Mouse (Mus musculus) left cerebral cortex, adult 18-20 months (tissue): ENCODE results near the gene Zfp385a. TPM values are rescaled to one million over a fixed set of nuclear protein-coding genes. Genes with fewer than 3 reads are reported as not detected.

Experiments used
- DNase-seq, 2 experiments: peaks; one replicate each; pipeline ENCODE4 v3.0.0; 2021 to 2022; ENCODE audit warnings: low spot score in 2 of 2, mixed read lengths in 1 of 2
- total RNA-seq, 2 experiments: library from RNA; stranded (reverse); gene quantifications; 2 replicates each; pipeline ENCODE4 v1.2.3; 2021

Zfp385a gene
- total RNA-seq, 2 experiments from 2014 or later: 72.0 to 79.3 TPM

DNA sequence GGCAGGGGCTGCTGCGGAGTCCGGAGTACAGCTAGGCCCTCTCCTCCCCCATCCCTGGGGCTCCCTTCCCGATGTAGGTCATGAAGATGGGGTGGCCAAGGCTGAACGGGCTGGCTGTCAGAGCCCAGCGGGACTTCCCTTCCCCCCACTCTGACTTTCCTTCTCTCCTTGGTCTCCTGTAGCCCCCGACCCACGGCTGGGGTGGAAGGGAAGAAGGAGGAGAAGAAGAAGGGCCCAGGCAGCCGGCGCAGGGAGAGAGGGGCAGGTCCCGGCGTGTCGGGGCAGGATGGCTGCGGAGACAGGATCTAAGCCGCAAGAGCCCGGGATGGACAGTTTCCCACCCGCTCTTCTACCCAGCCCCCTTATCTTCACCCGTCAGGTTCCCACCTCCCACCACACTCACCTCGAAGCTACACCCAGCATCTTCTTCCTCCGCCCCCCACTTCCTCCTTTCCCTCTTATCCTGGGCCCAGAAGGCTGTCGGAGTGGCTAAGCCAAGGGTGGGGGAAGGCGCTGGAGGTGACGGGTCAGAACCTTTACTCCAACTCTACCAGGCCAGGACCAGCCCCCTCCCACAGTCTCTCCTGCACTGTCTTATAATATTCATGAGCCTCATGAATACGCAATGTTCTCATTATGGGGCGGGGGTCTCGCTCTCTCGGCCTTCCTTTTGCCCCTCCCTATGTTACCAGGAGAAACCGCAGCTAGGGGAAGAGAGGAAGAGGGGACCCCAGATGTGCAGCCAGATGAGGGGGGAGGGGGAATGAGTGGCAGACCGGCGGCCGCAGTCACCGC is 530 bp downstream of the Zfp385a start:
- no peak for DNase-seq

DNA sequence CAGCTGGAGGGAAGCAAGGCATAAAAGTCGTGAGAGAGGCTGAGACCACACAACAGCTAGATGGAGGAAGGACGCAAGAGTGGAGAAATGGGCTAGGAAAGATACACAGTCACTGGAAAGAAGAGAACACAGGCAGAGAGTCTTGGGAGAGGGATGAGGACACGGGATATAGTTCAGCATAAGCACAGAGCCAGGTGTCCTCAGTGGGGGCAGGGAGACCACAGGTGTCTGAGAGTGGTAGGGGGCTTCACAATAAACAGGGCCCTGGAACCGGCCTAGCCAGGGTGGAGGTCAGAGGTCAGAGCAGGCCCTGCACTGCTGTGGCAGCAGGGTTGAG is 1.1 kb downstream of the Zfp385a start:
- no peak for DNase-seq

DNA sequence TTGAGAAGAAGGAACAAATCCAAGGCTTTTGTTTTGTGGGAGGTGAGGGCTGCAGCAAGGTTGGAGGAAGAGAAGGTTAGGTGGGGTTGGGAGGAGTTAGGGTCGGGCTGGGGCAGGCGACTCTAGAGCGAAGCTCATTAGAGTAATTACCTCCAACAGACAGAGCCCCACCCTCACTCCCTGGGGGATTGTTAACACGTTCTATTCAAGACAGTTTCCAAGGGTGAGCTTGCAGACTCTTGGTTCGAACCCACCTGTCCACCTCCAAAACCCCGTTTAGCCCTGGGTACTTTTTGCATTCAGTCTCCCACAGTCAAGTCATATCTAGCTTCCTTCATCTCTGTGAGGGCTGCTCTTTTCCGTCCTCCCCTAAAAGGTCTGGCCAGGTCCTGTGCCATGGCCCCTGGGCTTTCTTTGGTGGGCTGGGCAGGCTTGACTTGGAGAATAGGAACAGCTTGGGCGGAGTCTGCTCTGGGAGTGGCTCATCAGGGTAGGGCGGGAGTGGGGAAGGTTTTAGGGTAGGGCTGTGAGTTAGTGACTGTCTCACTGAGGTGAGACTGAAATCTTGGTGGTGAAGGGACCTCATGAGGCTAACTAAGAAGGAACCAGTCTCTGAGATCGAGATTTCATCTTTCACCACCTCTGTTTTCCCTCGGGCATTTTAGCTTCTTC is 2.8 kb downstream of the Zfp385a start:
- DNase-seq: no peak

DNA sequence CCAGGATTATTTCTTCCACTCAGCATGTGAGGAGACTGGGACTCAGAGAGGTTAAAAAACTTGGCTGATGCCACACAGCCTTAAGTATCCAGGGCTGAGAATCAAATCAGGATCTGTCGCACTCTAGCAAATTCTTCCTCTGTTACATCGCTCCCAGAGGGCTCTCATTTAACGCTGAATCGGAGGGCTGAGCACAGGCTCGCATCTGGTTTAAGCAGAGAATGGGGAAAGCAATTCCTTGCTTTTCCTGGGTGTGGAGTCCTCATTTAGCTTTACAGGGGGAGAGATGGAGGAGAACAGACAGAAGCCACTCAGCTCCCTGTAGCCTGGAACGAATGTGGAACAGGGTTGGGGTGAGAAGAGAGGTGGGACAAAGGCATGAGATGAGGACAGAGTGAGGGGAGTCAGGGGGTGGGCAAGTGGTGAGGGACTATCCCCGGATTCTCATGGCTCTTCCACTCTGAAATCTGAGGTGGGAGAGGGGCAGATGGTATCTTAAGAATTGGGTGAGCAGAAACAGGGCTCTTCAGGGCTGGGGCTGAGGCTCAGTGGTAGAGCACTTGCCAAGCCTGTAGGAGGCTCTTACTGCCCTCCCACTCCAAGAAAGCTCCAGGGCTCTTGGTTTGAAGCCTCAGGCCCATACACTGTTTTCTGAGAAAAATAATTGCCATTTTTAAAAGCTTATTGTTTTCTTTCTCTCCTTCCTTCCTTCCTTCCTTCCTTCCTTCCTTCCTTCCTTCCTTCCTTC is 4.2 kb downstream of the Zfp385a start:
- no peak for DNase-seq

DNA sequence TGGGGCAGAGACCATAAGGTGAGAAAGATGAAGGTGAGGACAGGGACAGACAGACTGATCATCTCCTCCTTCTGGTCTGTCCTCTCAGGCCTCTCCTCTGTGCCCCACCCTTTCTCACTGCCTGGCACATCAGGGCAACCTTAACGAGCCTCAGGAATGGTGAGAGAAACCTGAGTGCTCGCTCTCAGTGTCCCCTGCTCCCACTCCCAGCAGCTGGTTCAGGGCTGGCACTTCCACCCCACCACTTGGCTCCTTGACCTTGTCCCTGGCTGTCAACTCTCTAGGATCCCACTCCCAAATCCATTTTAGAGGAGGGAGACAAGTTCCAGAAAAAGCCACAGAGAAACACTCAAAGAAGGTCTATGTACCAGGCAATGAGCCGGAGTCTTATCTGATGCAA is 4.9 kb downstream of the Zfp385a start:
- DNase-seq: no peak

DNA sequence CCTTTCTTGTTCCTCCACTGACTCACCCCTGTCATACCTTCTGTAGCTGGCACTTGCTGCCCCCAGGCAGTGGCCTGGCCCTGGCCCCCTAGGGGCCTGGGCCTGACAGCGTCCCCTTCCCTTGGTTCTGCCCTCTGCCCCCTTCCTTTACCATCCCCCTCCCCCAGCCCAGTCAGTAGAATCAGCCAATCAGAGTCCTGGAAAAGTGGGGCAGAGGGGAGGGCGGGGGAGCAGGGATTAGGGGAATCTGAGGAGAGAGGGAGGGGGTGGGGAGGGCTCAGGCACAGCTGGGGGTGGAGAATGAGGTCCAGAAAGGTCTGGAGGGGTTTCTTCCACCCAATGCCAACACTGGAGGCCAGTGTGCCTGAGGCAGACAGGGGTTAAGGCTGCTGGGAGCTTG is 5.7 kb downstream of the Zfp385a start:
- no peak for DNase-seq

DNA sequence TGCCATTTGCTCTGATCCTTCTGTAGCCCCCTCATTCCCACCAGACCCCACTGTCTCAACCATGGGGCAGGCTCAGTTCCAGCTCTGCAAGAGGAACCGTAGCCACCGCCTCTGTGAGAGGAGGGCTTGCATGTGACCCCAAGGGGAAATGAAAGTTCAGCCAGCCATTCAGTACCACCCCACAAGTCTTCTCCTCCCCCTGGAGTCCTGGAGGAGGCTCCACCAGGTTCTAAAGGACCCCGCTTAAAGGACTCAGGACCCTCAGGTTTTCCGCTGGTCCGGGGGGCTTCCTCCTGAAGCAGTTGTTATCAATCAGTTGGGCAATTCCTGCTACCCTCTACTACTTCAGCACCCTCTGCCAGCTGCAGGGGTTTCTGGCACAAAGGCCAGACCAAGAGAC is 6.2 kb downstream of the Zfp385a start:
- DNase-seq: no peak

DNA sequence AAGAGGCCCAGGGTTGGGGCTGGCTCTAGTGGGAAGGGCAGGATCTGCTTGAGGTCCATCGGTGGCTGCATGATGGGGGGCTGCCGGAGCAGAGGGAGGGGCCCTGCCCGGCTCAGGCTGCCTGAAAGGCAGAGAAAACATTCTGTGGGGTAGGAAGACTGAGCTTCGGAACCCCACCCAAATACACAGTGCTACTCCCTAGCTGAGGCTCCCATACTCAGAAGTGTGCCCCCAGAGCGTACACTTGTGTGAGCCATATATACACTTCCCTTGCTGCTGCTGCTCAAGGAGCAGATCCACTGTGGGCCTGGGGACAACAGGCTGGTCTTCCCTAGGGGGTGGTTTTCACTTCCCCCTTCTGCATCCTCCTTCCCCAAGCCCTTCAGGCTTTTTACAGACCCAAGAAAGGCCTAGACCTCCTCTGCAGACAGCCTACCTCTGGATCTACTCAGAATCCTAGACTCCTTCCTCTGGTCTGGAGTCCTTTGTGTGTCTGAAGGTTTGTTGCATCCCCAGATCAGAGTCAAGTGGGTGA is 6.7 kb downstream of the Zfp385a start:
- no peak for DNase-seq

DNA sequence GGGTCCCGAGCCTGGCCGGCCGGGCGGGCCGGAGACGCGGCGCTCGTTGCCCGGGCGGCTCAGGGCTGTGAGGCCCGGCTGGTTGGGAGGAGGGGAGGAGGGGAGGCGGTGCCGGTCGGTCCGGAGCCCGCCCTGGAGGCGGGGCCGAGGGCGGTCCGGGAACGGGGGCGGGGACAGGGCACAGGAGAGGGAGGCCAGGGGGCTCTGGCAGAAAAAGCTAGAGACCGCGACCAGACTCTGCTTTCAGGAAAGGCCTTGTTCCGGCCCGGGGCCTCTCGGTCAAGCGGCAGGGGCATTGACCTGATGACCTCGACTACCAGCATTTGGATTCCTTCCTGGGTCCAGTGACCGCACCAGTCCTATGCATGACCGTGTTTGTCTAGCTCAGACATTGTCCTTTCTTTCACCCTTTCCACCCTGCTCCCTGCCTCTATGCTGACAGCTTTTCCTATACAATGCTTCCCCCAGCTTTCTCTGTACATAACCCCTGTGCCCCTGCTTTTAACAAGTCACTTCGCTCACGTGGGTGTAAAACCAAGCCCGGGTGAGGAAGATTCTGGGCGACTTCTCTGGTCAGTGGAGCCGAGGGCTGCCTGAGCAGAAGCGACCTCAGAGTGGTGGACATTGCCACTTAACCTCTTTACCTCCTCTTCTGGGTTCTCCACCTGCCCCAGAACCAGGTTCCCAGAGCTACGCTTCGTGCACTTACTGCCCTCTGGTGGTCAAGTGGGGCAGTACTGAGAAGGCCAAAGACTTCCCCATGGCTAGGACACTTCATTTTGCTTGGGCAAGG is 16.2 kb downstream of the Zfp385a start:
- peak; percentile 76 to 78 for DNase-seq

DNA sequence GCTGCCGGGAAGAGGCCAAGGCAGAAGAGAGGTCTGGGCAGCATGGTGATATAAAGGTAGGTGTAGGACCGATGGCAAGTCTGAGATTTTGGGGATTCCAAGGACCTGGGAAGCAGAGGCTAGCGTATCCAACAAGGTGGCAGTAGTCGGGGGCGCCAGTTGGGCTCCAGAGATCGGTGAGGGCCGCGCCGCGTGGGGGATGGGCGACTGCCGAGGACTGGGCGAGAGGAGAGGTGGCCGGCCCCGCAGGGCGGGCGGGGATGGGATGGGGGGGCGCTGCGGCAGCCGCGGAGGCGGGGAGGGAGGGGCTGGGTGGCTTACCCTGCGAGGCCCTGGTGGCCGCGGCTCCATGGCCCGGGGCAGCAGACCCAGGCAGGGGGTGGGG is 16.8 kb downstream of the Zfp385a start:
- no peak for DNase-seq

DNA sequence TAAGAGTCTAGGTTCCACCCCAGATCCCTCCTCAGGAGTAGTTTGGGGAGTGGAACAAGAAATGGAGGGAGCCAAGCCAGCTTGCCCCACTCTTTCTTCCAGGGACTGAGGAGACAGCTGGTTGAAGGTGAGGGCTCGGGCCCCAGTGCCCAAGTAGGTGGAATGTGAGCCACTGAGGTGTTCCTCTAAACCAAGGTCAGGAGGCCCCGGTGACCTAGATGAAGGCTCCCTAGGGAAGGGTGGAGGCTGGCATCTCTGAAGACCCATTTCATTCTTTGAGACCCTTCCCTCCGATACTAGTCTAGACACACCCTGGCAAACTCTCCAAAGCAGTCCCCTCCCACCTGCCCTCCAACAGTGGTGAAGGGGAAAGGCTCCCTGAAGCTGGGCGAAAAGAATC is 17.5 kb downstream of the Zfp385a start:
- no peak for DNase-seq

DNA sequence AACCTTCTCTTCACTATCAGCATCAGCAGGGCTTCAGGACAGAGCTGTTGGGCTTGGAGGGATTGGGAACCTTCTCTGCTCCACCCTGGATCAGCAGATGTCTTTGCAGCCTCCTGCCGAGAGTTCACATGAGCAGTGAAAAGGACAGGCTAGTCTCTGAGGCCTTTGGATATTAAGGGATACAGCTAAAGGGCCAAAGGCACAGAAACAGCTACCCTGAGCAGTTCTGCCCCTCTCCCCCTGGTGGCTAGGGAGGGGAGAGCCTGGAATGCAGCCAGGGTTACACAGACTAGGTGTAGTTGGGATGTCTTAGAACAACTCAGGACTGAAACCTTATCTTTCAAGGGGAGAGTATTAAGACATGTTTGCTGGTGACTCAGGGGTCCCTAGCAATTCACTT is 18.8 kb downstream of the Zfp385a start:
- no peak for DNase-seq

DNA sequence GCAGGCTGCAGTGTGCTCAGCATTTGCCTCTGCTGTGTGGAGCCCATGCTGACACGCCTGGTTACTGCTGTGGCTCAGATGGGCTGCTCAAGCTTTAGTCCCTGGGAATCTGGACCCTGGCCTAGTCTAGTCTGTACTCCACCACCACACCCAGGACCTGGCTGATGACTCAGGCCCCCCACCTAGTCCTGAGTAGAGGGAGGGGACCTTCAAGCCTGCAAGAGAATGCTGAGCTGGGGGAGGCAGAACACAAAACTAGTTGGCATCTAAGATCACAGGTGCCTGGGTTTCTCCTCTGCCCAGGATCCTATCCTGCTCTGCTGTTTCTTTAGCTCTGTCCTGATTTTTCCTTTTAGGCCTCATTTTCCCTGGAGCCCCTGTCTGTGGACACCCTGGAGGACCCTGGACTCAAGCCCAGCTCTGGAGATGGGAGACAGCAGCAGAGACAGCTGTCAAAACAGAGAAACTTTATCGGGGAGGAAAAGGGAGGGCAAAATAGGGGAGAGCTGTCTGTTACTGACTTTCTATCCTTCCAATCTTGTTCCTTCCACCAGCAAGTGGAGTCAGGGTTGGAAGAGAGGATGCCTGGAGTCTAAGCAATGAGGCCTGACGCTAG is 21.6 kb downstream of the Zfp385a start:
- DNase-seq: no peak

DNA sequence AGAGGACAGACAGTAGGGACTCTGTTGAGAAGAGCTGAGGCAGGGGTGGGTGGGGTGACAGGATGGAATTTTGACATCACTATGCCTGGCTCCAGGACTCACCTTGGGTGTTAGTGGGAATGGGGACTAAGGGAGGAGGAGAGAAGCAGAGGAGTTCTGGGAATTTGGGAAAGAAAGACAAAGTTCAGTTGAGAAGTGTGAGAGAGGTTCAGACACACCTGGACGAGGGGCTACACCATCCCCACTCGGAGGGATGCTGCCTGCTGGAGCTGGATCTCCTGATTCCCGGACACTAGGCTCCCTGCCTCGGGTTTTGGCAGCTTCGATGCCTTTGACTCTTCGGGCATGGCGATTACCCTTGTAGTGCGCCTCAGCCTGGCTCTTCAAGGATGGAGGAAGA is 22.2 kb downstream of the Zfp385a start:
- no peak for DNase-seq

DNA sequence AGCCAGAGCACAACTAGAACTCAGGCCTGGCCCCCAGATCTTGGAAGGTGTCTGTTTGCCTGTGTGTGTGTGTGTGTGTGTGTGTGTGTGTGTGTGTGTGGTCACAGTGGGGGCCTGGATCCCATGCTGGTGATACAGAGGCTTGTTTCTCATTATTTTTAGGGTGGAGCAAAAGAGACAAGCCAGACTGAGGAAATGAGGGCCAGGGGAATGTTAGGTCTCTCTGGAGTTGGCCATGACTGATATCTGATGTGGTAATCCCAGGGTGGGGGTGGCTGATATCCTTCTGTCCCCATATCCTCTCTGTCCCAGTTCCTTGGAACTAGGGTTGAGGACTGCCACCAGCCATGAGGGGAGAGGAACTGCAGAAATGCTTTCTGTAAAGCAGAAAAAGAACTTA is 22.8 kb downstream of the Zfp385a start:
- DNase-seq: no peak

DNA sequence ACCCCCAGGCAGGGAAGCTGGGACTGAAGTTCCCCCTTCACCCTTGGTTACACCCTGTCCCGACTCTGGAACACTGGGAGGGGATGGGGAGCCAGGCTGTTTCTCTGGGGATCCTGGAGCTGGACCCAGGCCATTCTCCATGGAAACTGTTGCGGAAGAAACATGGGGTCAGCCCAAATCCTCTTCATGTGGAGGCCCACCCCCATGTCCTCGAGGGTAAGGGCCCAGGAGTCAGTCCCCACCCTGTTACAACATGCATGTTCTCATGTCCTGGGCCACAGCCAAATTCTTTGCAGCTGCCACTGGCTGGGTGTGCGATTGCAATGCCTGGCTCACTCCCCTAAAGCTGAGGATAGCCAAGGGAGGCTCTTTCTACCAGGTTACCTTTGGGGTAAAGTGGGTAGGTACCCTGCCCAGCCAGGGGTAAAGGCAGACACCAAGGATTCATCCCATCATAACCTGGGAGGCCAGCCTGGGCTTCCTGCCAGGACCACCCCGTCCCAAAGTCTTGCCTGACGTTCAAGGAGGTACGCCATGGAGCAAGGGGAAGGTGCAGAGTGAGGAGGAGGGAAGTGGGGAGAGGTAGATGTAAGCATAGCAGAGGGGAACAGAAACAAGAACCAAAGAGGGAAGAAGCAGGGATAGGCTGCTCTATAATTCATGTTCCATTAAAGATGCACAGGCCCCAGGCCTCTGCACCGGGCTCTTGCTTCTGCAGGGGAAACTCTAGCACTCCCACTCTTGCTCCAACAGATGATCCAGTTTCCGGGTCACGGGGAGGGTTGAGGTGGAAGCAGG is 23.7 kb downstream of the Zfp385a start:
- DNase-seq: no peak

DNA sequence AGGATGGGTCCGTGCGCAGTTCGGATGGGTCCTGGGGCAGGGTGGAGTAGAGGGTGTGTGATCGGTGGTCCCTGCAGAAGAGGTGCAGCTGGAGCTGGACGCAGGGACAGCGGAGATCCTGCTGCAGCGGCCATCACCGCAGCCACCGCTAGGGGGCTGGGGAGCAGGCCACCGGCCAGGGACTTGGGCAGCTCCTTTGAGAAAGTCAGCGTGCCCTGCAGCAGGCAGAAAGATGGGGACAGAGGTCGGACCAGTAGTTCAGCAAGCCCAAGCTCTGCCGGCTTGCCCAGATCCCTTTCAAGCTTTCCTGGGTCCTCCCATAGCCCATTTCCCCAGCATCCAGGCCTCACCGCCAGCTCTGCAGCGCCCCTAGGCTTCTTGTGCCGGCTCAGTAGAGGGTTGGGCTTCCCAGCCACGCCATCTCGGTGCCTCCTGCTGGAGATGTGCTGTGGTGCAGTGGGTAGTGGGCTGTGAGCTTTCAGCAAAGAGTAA is 24.8 kb downstream of the Zfp385a start:
- DNase-seq: peak; percentile 65 to 70

DNA sequence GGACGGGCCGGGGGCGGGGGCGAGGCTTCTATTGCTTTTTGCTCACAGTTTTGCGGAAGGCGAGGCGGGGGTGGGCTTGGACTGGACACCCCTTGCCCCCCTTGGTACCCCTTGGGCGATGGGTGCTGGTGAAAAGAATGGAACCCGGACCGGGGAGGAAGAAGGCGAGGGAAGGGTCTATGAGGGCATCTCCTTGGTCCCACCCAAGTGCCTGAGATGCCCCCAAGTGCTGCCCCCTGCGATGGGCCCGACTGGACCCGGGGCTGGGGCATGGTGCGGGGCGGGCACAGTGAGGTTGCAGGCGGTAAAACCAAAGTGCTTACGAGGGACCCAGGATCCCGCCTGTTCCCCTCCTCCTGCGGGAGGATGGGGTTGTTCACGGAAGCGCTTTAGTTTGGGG is 25.7 kb downstream of the Zfp385a start:
- DNase-seq: no peak

DNA sequence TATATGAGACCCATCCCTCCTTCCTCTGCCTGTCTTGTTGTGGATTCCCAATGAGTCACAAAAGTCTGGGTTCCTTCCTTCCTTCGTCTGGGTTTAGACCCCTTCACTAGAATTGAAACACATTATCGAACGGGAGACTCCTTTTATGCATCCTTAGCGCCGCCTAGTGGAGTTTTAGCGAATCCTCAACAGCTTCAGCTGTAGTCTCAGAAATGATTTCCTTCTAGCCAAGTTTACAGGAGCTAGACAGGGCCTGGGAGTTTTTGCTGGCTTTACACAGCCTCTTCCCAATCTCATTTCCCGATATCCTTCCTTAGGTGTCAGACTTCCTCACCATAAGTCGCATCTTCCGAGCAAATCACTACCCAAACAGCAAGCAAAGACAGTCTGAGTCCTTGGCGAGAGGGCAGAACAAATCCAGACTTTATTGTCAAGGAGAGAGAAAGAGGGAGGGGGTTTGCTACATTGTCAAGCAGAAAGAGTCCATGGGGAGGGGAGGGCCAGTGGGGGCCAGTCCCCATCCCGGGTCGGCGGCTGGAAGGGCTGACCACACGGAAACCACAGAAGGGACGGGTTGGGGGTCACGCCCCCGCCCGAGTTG is 26.3 kb downstream of the Zfp385a start:
- DNase-seq: peak in 1 of 2 experiments; percentile 61
